Mouse (Mus musculus): ENCODE results near the gene E2f7.

E2f7 gene

GRCm38 (mm10) chr10:110782655-110783054 is 37.4 kb downstream of the E2f7 start:
- no peak for DNase-seq

- no peak for DNase-seq
These were observed 43.0 kb downstream of the E2f7 start for GRCm38 (mm10) chr10:110788049-110788752.

GRCm38 (mm10) chr10:110789683-110790082 is 44.4 kb downstream of the E2f7 start:
- no peak for DNase-seq

GRCm38 (mm10) chr10:110793150-110793787 is 48.0 kb downstream of the E2f7 start:
- DNase-seq: no peak

- peak; percentile 29 for DNase-seq
These were observed 49.4 kb downstream of the E2f7 start for GRCm38 (mm10) chr10:110794564-110795205.

- DNase-seq: no peak
These were observed 50.1 kb downstream of the E2f7 start for GRCm38 (mm10) chr10:110795206-110795796.

GRCm38 (mm10) chr10:110801296-110801695 is 56.1 kb downstream of the E2f7 start:
- DNase-seq: no peak

GRCm38 (mm10) chr10:110804279-110805024 is 59.2 kb downstream of the E2f7 start:
- no peak for DNase-seq

GRCm38 (mm10) chr10:110805025-110805740 is 59.9 kb downstream of the E2f7 start:
- DNase-seq: no peak

- DNase-seq: no peak
These were observed 61.2 kb downstream of the E2f7 start for GRCm38 (mm10) chr10:110806471-110806870.

GRCm38 (mm10) chr10:110810528-110810927 is 65.3 kb downstream of the E2f7 start:
- no peak for DNase-seq

GRCm38 (mm10) chr10:110811209-110811861 is 66.1 kb downstream of the E2f7 start:
- DNase-seq: no peak

- DNase-seq: no peak
These were observed 66.6 kb downstream of the E2f7 start for GRCm38 (mm10) chr10:110811862-110812225.

GRCm38 (mm10) chr10:110821139-110821538 is 75.9 kb downstream of the E2f7 start:
- no peak for DNase-seq

GRCm38 (mm10) chr10:110821692-110822091 is 76.5 kb downstream of the E2f7 start:
- DNase-seq: no peak

- DNase-seq: no peak
These were observed 87.1 kb downstream of the E2f7 start for GRCm38 (mm10) chr10:110832336-110832735.

- no peak for DNase-seq
These were observed 90.0 kb downstream of the E2f7 start for GRCm38 (mm10) chr10:110835115-110835806.
